Mouse (Mus musculus): ENCODE data around the gene Iqsec1. TPM values are rescaled to one million over a fixed set of nuclear protein-coding genes. Genes with fewer than 3 reads are reported as not detected.

Gene Iqsec1
- polyA plus RNA-seq, 1 experiment from 2014 or later = 15.1 TPM

DNA sequence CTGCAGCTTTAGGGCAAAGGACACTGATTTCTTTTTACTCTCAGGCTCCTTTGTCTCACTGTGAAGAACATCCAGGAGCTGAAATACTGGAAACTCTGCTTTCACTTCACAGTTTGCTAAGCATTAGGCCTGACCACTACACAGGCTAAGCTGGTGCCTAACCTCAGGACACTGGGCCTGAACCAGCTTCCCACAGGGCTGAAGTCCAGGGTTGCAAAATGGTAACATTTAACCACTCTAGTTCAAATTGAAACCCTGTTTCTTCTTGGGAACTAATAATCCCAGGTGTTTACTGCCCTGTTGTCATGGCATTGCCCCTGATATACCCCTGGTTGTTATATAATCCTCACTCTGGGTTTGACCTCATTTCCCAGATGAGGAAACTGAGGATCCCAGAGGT is 234.8 kb downstream of the Iqsec1 start:
- no peaks in the 10 kb centered on the region for H3K4me1 ChIP-seq (replicated peaks; ENCODE audit: control insufficient read depth, insufficient read depth, low read length)
- H3K9ac ChIP-seq (replicated peaks; ENCODE audit: low read depth, low read length) = no peak overlapping the region
- no peaks in the 10 kb centered on the region for H3K27me3 ChIP-seq (replicated peaks; ENCODE audit: control insufficient read depth, insufficient read depth, low read length)
- no peaks in the 10 kb centered on the region for H3K36me3 ChIP-seq (ENCODE audit: control insufficient read depth, insufficient read depth)
- H3K27ac ChIP-seq (ENCODE audit: low read length) = no peak overlapping the region
- ATAC-seq = no peak
- no peak overlapping the region for H3K4me3 ChIP-seq (replicated peaks; ENCODE audit: low read length)
- H3K4me2 ChIP-seq (ENCODE audit: low read length) = no peak overlapping the region
- no peaks in the 10 kb centered on the region for H3K9me3 ChIP-seq (ENCODE audit: control insufficient read depth, low read length)

DNA sequence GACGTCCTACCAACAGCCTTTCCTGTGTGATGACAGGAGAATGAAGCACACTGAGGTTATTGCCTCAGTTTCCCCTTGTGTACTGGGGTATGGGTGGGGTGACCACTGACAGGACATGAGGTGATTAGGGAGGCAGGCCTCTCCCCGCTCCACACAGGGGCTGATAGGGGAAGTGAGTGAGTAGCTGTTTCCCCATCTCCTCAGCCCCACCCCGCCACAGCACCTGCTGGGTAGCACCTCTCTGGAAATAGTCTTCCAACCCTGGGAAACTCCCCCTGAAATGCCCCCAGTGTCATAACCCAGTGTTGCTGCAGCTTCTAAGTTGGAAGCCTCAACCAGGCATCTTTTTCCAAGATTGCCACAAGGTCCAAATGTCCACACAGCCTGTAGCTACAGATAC is 236.9 kb downstream of the Iqsec1 start:
- no peaks in the 10 kb centered on the region for H3K9me3 ChIP-seq (ENCODE audit: control insufficient read depth, low read length)
- WGBS = 86% methylated on average over 3 of the region's 3 CpGs
- no peak overlapping the region for H3K4me3 ChIP-seq (replicated peaks; ENCODE audit: low read length)
- H3K27me3 ChIP-seq (replicated peaks; ENCODE audit: control insufficient read depth, insufficient read depth, low read length) = no peaks in the 10 kb centered on the region
- H3K4me1 ChIP-seq (replicated peaks; ENCODE audit: control insufficient read depth, insufficient read depth, low read length) = peaks cover 9% of the 10 kb centered on the region
- H3K27ac ChIP-seq (ENCODE audit: low read length) = no peak overlapping the region
- ATAC-seq = no peak
- H3K9ac ChIP-seq (replicated peaks; ENCODE audit: low read depth, low read length) = no peak overlapping the region
- H3K36me3 ChIP-seq (ENCODE audit: control insufficient read depth, insufficient read depth) = no peaks in the 10 kb centered on the region
- H3K4me2 ChIP-seq (ENCODE audit: low read length) = no peak overlapping the region

- no peak overlapping the region for H3K27ac ChIP-seq (ENCODE audit: low read length)
- 63% methylated on average over 2 of the region's 2 CpGs for WGBS
- H3K9me3 ChIP-seq (ENCODE audit: control insufficient read depth, low read length) = no peaks in the 10 kb centered on the region
- peaks cover 18% of the 10 kb centered on the region for H3K4me1 ChIP-seq (replicated peaks; ENCODE audit: control insufficient read depth, insufficient read depth, low read length)
- H3K9ac ChIP-seq (replicated peaks; ENCODE audit: low read depth, low read length) = no peak overlapping the region
- H3K4me3 ChIP-seq (replicated peaks; ENCODE audit: low read length) = no peak overlapping the region
- no peak for ATAC-seq
- H3K4me2 ChIP-seq (ENCODE audit: low read length) = no peak overlapping the region
- H3K27me3 ChIP-seq (replicated peaks; ENCODE audit: control insufficient read depth, insufficient read depth, low read length) = no peaks in the 10 kb centered on the region
- no peaks in the 10 kb centered on the region for H3K36me3 ChIP-seq (ENCODE audit: control insufficient read depth, insufficient read depth)
These were observed 238.4 kb downstream of the Iqsec1 start for GRCm38 (mm10) chr6:90750091-90750490.

DNA sequence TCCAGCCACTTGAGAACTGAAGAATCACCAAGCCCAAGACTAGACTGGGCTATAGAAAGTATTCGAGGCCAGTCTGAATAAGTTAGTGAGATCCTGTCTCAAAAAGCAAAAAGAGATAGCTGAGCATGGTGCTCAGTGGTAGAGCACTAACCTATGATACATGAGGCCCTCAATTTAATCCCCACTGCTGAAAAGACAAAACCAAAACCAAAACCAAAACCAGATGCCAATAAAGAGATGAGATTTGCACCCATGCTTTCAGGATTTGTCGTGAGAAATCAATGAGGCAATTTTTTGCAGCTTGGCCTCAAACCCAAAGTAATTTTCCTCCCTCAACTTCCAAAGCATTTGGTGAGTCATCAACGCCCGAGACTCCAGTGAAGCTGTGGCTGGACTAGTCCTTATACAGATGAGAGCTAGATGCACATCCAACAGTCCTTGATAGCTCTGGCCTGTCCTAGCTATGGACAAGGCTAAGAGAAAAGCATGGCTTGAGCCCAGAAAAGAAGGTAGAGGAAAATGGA is 239.0 kb downstream of the Iqsec1 start:
- Histone ChIP-seq H3K4me1 (replicated peaks; ENCODE audit: control insufficient read depth, insufficient read depth, low read length) (peaks cover 18% of the 10 kb centered on the region), H3K9ac (replicated peaks; ENCODE audit: low read depth, low read length) (no peak overlapping the region), H3K9me3 (ENCODE audit: control insufficient read depth, low read length) (no peaks in the 10 kb centered on the region), H3K36me3 (ENCODE audit: control insufficient read depth, insufficient read depth) (no peaks in the 10 kb centered on the region), H3K27me3 (replicated peaks; ENCODE audit: control insufficient read depth, insufficient read depth, low read length) (no peaks in the 10 kb centered on the region), H3K4me2 (ENCODE audit: low read length) (no peak overlapping the region), H3K27ac (ENCODE audit: low read length) (no peak overlapping the region), H3K4me3 (replicated peaks; ENCODE audit: low read length) (no peak overlapping the region)
- ATAC-seq = no peak
- whole genome bisulfite sequencing = 89% methylated on average over 4 of the region's 4 CpGs

DNA sequence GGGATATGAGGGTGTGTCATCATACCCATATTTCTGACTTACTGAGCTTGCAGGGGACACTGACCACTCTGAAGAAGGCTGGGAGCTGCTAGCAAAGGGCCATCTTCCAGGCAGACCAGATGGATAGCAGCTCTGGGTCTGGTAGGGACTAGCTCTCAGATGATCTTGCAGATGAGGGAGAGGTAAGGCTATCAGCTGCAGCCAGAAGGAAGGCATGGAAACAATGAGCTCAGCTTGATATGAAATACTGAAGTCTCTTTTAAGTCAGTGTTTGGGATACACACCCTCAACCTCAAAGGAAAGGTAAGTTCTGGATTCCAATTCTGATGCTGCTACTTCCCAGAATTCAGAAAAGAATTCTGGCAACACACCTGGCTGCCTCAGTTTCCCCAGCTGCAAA is 239.5 kb downstream of the Iqsec1 start:
- no peaks in the 10 kb centered on the region for H3K27me3 ChIP-seq (replicated peaks; ENCODE audit: control insufficient read depth, insufficient read depth, low read length)
- H3K4me2 ChIP-seq (ENCODE audit: low read length) = no peak overlapping the region
- peaks cover 18% of the 10 kb centered on the region for H3K4me1 ChIP-seq (replicated peaks; ENCODE audit: control insufficient read depth, insufficient read depth, low read length)
- no peak overlapping the region for H3K9ac ChIP-seq (replicated peaks; ENCODE audit: low read depth, low read length)
- H3K36me3 ChIP-seq (ENCODE audit: control insufficient read depth, insufficient read depth) = no peaks in the 10 kb centered on the region
- H3K9me3 ChIP-seq (ENCODE audit: control insufficient read depth, low read length) = no peaks in the 10 kb centered on the region
- ATAC-seq = no peak
- no peak overlapping the region for H3K27ac ChIP-seq (ENCODE audit: low read length)
- no peak overlapping the region for H3K4me3 ChIP-seq (replicated peaks; ENCODE audit: low read length)

GRCm38 (mm10) chr6:90746331-90746864 is 242.1 kb downstream of the Iqsec1 start:
- Histone ChIP-seq H3K4me3 (replicated peaks; ENCODE audit: low read length) (no peak overlapping the region), H3K36me3 (ENCODE audit: control insufficient read depth, insufficient read depth) (no peaks in the 10 kb centered on the region), H3K4me2 (ENCODE audit: low read length) (no peak overlapping the region), H3K9ac (replicated peaks; ENCODE audit: low read depth, low read length) (no peak overlapping the region), H3K4me1 (replicated peaks; ENCODE audit: control insufficient read depth, insufficient read depth, low read length) (peaks cover 18% of the 10 kb centered on the region), H3K27me3 (replicated peaks; ENCODE audit: control insufficient read depth, insufficient read depth, low read length) (no peaks in the 10 kb centered on the region), H3K27ac (ENCODE audit: low read length) (no peak overlapping the region), H3K9me3 (ENCODE audit: control insufficient read depth, low read length) (no peaks in the 10 kb centered on the region)
- WGBS = 20% methylated on average over 3 of the region's 3 CpGs
- ATAC-seq = peak; percentile 94

GRCm38 (mm10) chr6:90745401-90746198 is 242.9 kb downstream of the Iqsec1 start:
- Histone ChIP-seq H3K4me3 (replicated peaks; ENCODE audit: low read length) (no peak overlapping the region), H3K27me3 (replicated peaks; ENCODE audit: control insufficient read depth, insufficient read depth, low read length) (no peaks in the 10 kb centered on the region), H3K36me3 (ENCODE audit: control insufficient read depth, insufficient read depth) (no peaks in the 10 kb centered on the region), H3K4me1 (replicated peaks; ENCODE audit: control insufficient read depth, insufficient read depth, low read length) (peaks cover 18% of the 10 kb centered on the region), H3K9me3 (ENCODE audit: control insufficient read depth, low read length) (no peaks in the 10 kb centered on the region), H3K4me2 (ENCODE audit: low read length) (no peak overlapping the region), H3K27ac (ENCODE audit: low read length) (no peak overlapping the region), H3K9ac (replicated peaks; ENCODE audit: low read depth, low read length) (no peak overlapping the region)
- ATAC-seq = no peak
- 82% methylated on average over 3 of the region's 3 CpGs for WGBS

DNA sequence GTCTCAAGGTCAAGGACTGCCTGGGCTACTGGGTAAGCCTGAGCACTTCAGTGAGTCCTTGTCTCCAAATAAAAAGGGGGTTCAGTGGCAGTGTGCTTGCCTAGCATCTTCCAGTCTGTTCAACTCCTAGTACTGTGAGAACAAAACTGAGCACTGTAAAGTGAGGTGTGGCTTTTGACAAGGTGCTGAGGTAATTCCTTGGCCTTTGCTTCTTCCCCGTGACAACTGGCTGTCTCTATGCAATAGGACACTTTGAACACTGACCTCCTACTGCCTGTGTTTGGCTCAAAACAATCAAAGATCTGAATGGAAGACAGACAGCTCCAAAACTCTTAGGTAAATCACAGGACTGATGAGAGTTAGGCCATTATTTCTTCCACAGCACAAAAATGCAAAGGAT is 246.0 kb downstream of the Iqsec1 start:
- H3K4me3 ChIP-seq (replicated peaks; ENCODE audit: low read length) = no peak overlapping the region
- ATAC-seq = no peak
- peaks cover 19% of the 10 kb centered on the region for H3K4me1 ChIP-seq (replicated peaks; ENCODE audit: control insufficient read depth, insufficient read depth, low read length)
- H3K9me3 ChIP-seq (ENCODE audit: control insufficient read depth, low read length) = no peaks in the 10 kb centered on the region
- H3K36me3 ChIP-seq (ENCODE audit: control insufficient read depth, insufficient read depth) = no peaks in the 10 kb centered on the region
- no peak overlapping the region for H3K27ac ChIP-seq (ENCODE audit: low read length)
- 30% methylated on average over 1 of the region's 1 CpGs for WGBS
- H3K4me2 ChIP-seq (ENCODE audit: low read length) = no peak overlapping the region
- no peaks in the 10 kb centered on the region for H3K27me3 ChIP-seq (replicated peaks; ENCODE audit: control insufficient read depth, insufficient read depth, low read length)
- H3K9ac ChIP-seq (replicated peaks; ENCODE audit: low read depth, low read length) = no peak overlapping the region

DNA sequence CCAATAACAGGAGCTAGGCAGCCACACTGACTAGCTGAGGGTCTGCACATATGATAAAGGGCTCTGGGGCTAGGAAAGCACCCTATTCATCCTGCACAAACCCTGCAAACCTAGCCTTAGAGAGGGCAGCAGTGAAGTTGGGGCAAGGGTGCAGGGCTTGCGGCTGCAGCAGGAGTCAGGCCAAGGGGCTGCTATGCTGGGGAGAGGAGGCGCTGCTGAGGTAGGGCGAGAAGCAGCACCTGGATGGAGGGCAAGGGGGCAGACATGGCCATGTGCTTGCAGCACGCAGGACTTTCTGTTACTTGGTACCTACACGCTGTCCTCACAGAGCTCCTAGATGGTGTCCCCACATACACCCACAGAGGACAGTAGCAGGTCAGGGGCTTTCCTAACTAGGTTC is 246.8 kb downstream of the Iqsec1 start:
- 93% methylated on average over 5 of the region's 5 CpGs for WGBS
- Histone ChIP-seq H3K9ac (replicated peaks; ENCODE audit: low read depth, low read length) (no peak overlapping the region), H3K4me3 (replicated peaks; ENCODE audit: low read length) (no peak overlapping the region), H3K36me3 (ENCODE audit: control insufficient read depth, insufficient read depth) (no peaks in the 10 kb centered on the region), H3K4me1 (replicated peaks; ENCODE audit: control insufficient read depth, insufficient read depth, low read length) (peaks cover 19% of the 10 kb centered on the region), H3K4me2 (ENCODE audit: low read length) (no peak overlapping the region), H3K9me3 (ENCODE audit: control insufficient read depth, low read length) (no peaks in the 10 kb centered on the region), H3K27me3 (replicated peaks; ENCODE audit: control insufficient read depth, insufficient read depth, low read length) (no peaks in the 10 kb centered on the region), H3K27ac (ENCODE audit: low read length) (no peak overlapping the region)
- no peak for ATAC-seq
